20 mouse cellular contexts compared by ENCODE assay signal in the genomic region with DNA sequence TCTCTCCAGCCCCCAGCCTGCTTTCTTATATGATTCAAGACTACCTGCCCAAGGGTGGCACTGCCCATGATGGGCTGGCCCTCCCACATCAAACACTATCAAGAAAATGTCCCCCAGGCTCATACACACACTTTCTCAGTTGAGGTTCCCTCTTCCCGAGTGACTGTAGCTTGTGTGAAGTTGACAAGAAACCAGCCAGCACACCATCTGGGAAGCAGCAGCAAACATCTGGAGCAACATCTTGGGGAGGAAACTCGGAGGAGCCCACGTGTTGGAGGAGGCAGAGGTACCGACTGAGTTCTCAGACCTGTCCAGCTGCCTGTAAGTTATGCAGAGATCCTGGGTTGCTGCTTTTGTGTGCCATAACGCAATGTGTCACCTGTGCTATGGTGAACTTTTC.
"Had no signal": no experiment of that assay in that cellular context is flagged by ENCODE, and none has a peak within 500 bp of the region (broad histone marks: within the 10 kb centered on the region; RNA-seq: fewer than 3 reads in every experiment).

No protein-coding gene starts in this region.

- H3K9me3 ChIP-seq: limb, embryonic 13.5 days; liver, embryonic 13.5 days; midbrain, embryonic 12.5 days; neural tube, embryonic 12.5 days; neural tube, embryonic 15.5 days had no signal

- H3K4me3 ChIP-seq: limb, embryonic 13.5 days; liver, embryonic 13.5 days; midbrain, embryonic 12.5 days; neural tube, embryonic 12.5 days; neural tube, embryonic 15.5 days had no signal

- H3K9ac ChIP-seq: limb, embryonic 13.5 days; liver, embryonic 13.5 days; midbrain, embryonic 12.5 days; neural tube, embryonic 12.5 days; neural tube, embryonic 15.5 days had no signal

- H3K4me2 ChIP-seq: limb, embryonic 13.5 days; liver, embryonic 13.5 days; midbrain, embryonic 12.5 days; neural tube, embryonic 12.5 days; neural tube, embryonic 15.5 days had no signal

- H3K27me3 ChIP-seq: limb, embryonic 13.5 days; liver, embryonic 13.5 days; midbrain, embryonic 12.5 days; neural tube, embryonic 12.5 days; neural tube, embryonic 15.5 days had no signal

- DNase-seq: kidney, adult 9 months; kidney, postnatal 14 days; kidney, postnatal 4 days; left cerebral cortex, postnatal 4 days; liver, embryonic 13.5 days; lung, adult 2 months; lung, postnatal 14 days; lung, postnatal 4 days; right cerebral cortex, adult 18-20 months; right cerebral cortex, postnatal 14 days; right cerebral cortex, postnatal 4 days; thymus, adult 2 months; thymus, postnatal 14 days; thymus, postnatal 4 days had no signal

- H3K4me1 ChIP-seq: midbrain, embryonic 12.5 days had no signal

- ATAC-seq: midbrain, embryonic 16.5 days had no signal

- H3K27ac ChIP-seq: limb, embryonic 13.5 days; liver, embryonic 13.5 days; midbrain, embryonic 12.5 days; neural tube, embryonic 12.5 days; neural tube, embryonic 15.5 days; stomach, postnatal 0 days had no signal
